Mouse (Mus musculus): ENCODE measurements at regions not wholly inside any gene's neighbourhood (a gene's known extent, or its start where the extent isn't known, plus 50 kb on each side); places are given as distances from the start of the nearest gene placed in this dataset.

- 75% methylated on average over 3 of the region's 3 CpGs for WGBS
- ATAC-seq (ENCODE audit: low FRiP score), result no peak
Observed at GRCm38 (mm10) chr5:39069683-39070082, 193.1 kb upstream of the Clnk start.

GRCm38 (mm10) chr5:39063061-39063460 is 186.4 kb upstream of the Clnk start:
- Histone ChIP-seq H3K4me2 (no peak overlapping the region), H3K27ac (no peak overlapping the region), H3K4me1 (replicated peaks) (no peaks in the 10 kb centered on the region), H3K36me3 (no peaks in the 10 kb centered on the region), H3K9me3 (no peaks in the 10 kb centered on the region), H3K9ac (no peak overlapping the region), H3K27me3 (no peaks in the 10 kb centered on the region), H3K4me3 (no peak overlapping the region)
- no peak for ATAC-seq (ENCODE audit: low FRiP score)
- 94% methylated on average over 3 of the region's 3 CpGs for WGBS

More at GRCm38 (mm10) chr5:39069683-39070082, 193.1 kb upstream of the Clnk start:
- Histone ChIP-seq H3K9ac (no peak overlapping the region), H3K9me3 (no peaks in the 10 kb centered on the region), H3K4me1 (replicated peaks) (no peaks in the 10 kb centered on the region), H3K4me3 (no peak overlapping the region), H3K27ac (no peak overlapping the region), H3K27me3 (no peaks in the 10 kb centered on the region), H3K36me3 (no peaks in the 10 kb centered on the region), H3K4me2 (no peak overlapping the region)

- no peak for ATAC-seq (ENCODE audit: low FRiP score)
Observed at GRCm38 (mm10) chr5:39052490-39053250, 176.1 kb upstream of the Clnk start.

DNA sequence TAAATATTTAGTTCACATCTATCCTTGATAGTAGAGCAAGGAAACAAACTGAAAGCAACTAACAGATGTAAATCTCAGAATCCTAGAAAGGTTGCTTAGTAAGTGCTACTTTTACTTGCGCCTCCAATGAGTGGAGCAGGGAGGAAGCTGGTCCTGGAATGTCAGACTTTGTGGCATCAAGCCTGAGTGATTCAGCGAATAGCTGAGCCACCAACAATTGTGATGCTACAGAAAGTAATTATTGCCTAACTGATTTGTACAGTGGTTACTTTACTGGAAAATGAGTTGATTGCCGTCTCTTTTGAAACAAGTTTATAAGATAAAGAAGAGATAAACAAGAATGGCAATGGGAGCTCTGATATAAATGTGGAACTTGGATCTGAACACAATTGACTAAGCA is 173.9 kb upstream of the Clnk start:
- H3K9ac ChIP-seq, result no peak overlapping the region
- H3K27ac ChIP-seq, result no peak overlapping the region
- no peak overlapping the region for H3K4me2 ChIP-seq
- no peaks in the 10 kb centered on the region for H3K4me1 ChIP-seq (replicated peaks)
- H3K36me3 ChIP-seq, result no peaks in the 10 kb centered on the region
- H3K27me3 ChIP-seq, result no peaks in the 10 kb centered on the region
- no peaks in the 10 kb centered on the region for H3K9me3 ChIP-seq
- 96% methylated on average over 3 of the region's 3 CpGs for WGBS
- no peak for ATAC-seq (ENCODE audit: low FRiP score)
- no peak overlapping the region for H3K4me3 ChIP-seq

More at GRCm38 (mm10) chr5:39052490-39053250, 176.1 kb upstream of the Clnk start:
- Histone ChIP-seq H3K36me3 (no peaks in the 10 kb centered on the region), H3K9ac (no peak overlapping the region), H3K4me2 (no peak overlapping the region), H3K27me3 (no peaks in the 10 kb centered on the region), H3K4me1 (replicated peaks) (no peaks in the 10 kb centered on the region), H3K9me3 (no peaks in the 10 kb centered on the region), H3K4me3 (no peak overlapping the region), H3K27ac (no peak overlapping the region)
- 86% methylated on average over 8 of the region's 8 CpGs for WGBS

GRCm38 (mm10) chr5:39049141-39049540 is 172.5 kb upstream of the Clnk start:
- Histone ChIP-seq H3K27ac (no peak overlapping the region), H3K27me3 (no peaks in the 10 kb centered on the region), H3K36me3 (no peaks in the 10 kb centered on the region), H3K4me1 (replicated peaks) (no peaks in the 10 kb centered on the region), H3K9ac (no peak overlapping the region), H3K4me2 (no peak overlapping the region), H3K9me3 (no peaks in the 10 kb centered on the region), H3K4me3 (no peak overlapping the region)
- 68% methylated on average over 2 of the region's 2 CpGs for WGBS
- no peak for ATAC-seq (ENCODE audit: low FRiP score)

- no peak overlapping the region for H3K4me3 ChIP-seq
- no peak overlapping the region for H3K4me2 ChIP-seq
- H3K9ac ChIP-seq, result no peak overlapping the region
- H3K27ac ChIP-seq, result no peak overlapping the region
- no peaks in the 10 kb centered on the region for H3K9me3 ChIP-seq
- 93% methylated on average over 2 of the region's 2 CpGs for WGBS
- H3K4me1 ChIP-seq (replicated peaks), result no peaks in the 10 kb centered on the region
- no peaks in the 10 kb centered on the region for H3K27me3 ChIP-seq
- no peak for ATAC-seq (ENCODE audit: low FRiP score)
- no peaks in the 10 kb centered on the region for H3K36me3 ChIP-seq
Observed at GRCm38 (mm10) chr5:39040467-39040866, 163.9 kb upstream of the Clnk start.

DNA sequence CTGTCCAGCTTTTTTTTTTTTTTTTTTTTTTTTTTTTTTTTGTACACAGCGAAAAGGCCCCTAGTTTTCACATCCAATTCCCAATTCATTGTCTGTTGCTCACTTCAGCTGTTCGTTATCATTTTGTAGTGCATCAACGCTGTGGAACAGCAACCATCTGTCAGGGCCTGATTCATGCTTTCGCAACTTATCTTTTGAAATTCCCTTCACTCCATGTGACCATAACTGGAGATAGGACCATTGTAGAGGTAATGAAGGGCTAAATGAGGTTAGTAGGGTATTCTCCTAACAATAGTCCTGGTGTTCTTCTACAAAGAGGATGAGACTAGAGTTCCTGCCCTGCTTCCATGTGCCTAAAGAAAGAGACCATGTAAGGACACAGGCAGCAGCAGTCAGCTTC is 146.6 kb upstream of the Clnk start:
- H3K4me2 ChIP-seq, result no peak overlapping the region
- WGBS, result 89% methylated on average over 4 of the region's 4 CpGs
- no peak for ATAC-seq (ENCODE audit: low FRiP score)

GRCm38 (mm10) chr5:39000643-39001042 is 124.0 kb upstream of the Clnk start:
- H3K4me2 ChIP-seq, result no peak overlapping the region
- H3K27me3 ChIP-seq, result no peaks in the 10 kb centered on the region
- WGBS, result 86% methylated on average over 4 of the region's 4 CpGs
- H3K4me1 ChIP-seq (replicated peaks), result no peaks in the 10 kb centered on the region
- no peak overlapping the region for H3K9ac ChIP-seq
- H3K4me3 ChIP-seq, result no peak overlapping the region
- H3K9me3 ChIP-seq, result no peaks in the 10 kb centered on the region
- H3K27ac ChIP-seq, result no peak overlapping the region
- no peak for ATAC-seq (ENCODE audit: low FRiP score)
- no peaks in the 10 kb centered on the region for H3K36me3 ChIP-seq

More for the DNA sequence above, 146.6 kb upstream of the Clnk start:
- Histone ChIP-seq H3K4me3 (no peak overlapping the region), H3K9ac (no peak overlapping the region), H3K27me3 (no peaks in the 10 kb centered on the region), H3K27ac (no peak overlapping the region), H3K36me3 (no peaks in the 10 kb centered on the region), H3K4me1 (replicated peaks) (no peaks in the 10 kb centered on the region), H3K9me3 (no peaks in the 10 kb centered on the region)

DNA sequence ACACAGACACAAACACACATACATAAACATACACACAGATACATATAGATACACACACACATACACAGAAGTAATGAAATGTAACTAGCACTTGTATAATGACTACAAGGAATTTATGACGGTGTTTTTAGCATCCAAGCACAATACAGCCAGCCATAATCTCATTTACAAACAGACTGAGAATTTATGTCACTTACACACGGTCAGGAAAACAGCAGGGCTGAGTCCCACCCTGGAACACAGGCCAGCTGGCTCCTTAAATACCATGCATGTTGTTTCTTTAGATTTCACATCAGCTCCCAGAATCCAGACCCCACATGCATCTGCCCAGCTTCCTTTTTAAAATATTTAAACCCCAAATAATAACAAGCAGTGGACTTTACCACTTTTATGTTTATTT is 123.1 kb upstream of the Clnk start:
- WGBS, result 57% methylated on average over 2 of the region's 2 CpGs
- no peak for ATAC-seq (ENCODE audit: low FRiP score)

DNA sequence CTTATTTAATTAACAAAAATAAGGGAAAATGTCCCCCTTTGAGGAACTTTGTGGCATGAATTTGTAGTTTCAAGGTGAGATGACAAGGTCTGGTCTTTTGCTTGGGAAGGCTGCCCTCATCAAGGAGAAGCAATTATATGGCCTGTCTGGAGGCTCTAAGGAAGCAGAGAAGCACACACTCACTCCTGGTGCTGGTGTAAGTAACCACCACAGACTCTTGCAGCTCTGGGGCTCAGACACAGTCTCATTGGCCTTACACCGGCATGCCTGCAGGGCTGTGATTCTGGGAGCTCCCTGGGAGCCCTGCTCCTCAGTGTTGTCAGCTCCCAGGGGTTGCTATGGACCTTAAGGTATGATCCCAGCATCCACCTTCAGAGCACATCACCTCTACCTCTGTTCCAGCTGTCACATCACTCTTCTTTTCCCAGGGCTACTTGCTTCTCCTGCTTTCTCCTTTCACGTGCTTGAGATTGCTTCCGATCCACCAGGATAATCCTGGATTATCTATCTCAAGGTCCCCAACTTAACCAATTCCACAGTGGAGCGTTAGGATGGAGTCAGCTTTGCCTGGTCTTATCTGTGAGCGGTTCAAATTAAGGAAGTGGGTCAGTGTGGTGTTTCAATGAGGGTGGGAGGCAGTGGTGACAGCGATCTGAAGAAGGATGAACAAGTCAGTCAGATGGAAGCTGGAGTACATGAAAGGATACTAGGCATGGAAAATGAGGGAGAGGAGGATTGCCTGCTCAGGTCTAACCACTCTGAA is 96.0 kb upstream of the Clnk start:
- H3K36me3 ChIP-seq, result no peaks in the 10 kb centered on the region
- H3K4me1 ChIP-seq (replicated peaks), result no peaks in the 10 kb centered on the region
- H3K4me2 ChIP-seq, result no peak overlapping the region
- WGBS, result 87% methylated on average over 6 of the region's 6 CpGs
- H3K27ac ChIP-seq, result no peak overlapping the region
- H3K27me3 ChIP-seq, result no peaks in the 10 kb centered on the region
- H3K9ac ChIP-seq, result no peak overlapping the region
- H3K4me3 ChIP-seq, result no peak overlapping the region
- ATAC-seq (ENCODE audit: low FRiP score), result no peak
- H3K9me3 ChIP-seq, result no peaks in the 10 kb centered on the region

More for the DNA sequence above, 123.1 kb upstream of the Clnk start:
- no peaks in the 10 kb centered on the region for H3K27me3 ChIP-seq
- H3K9me3 ChIP-seq, result no peaks in the 10 kb centered on the region
- no peak overlapping the region for H3K27ac ChIP-seq
- no peaks in the 10 kb centered on the region for H3K4me1 ChIP-seq (replicated peaks)
- H3K9ac ChIP-seq, result no peak overlapping the region
- H3K4me3 ChIP-seq, result no peak overlapping the region
- no peak overlapping the region for H3K4me2 ChIP-seq
- no peaks in the 10 kb centered on the region for H3K36me3 ChIP-seq

GRCm38 (mm10) chr5:38970497-38970896 is 93.9 kb upstream of the Clnk start:
- H3K9ac ChIP-seq, result no peak overlapping the region
- WGBS, result 86% methylated on average over 4 of the region's 4 CpGs
- H3K4me2 ChIP-seq, result no peak overlapping the region
- no peak overlapping the region for H3K27ac ChIP-seq
- no peaks in the 10 kb centered on the region for H3K9me3 ChIP-seq
- H3K36me3 ChIP-seq, result no peaks in the 10 kb centered on the region
- H3K4me1 ChIP-seq (replicated peaks), result no peaks in the 10 kb centered on the region
- no peaks in the 10 kb centered on the region for H3K27me3 ChIP-seq
- no peak for ATAC-seq (ENCODE audit: low FRiP score)
- no peak overlapping the region for H3K4me3 ChIP-seq

GRCm38 (mm10) chr5:38967010-38967409 is 90.4 kb upstream of the Clnk start:
- no peak overlapping the region for H3K9ac ChIP-seq
- ATAC-seq (ENCODE audit: low FRiP score), result no peak
- H3K27ac ChIP-seq, result no peak overlapping the region
- no peaks in the 10 kb centered on the region for H3K4me1 ChIP-seq (replicated peaks)
- WGBS, result 48% methylated on average over 1 of the region's 1 CpGs
- H3K4me3 ChIP-seq, result no peak overlapping the region
- no peaks in the 10 kb centered on the region for H3K9me3 ChIP-seq
- no peaks in the 10 kb centered on the region for H3K27me3 ChIP-seq
- H3K36me3 ChIP-seq, result no peaks in the 10 kb centered on the region
- no peak overlapping the region for H3K4me2 ChIP-seq

- no peak overlapping the region for H3K4me3 ChIP-seq
- H3K27me3 ChIP-seq, result no peaks in the 10 kb centered on the region
- no peak overlapping the region for H3K9ac ChIP-seq
- no peaks in the 10 kb centered on the region for H3K36me3 ChIP-seq
- no peak overlapping the region for H3K27ac ChIP-seq
- no peak for ATAC-seq (ENCODE audit: low FRiP score)
- H3K4me2 ChIP-seq, result no peak overlapping the region
- H3K4me1 ChIP-seq (replicated peaks), result no peaks in the 10 kb centered on the region
- no peaks in the 10 kb centered on the region for H3K9me3 ChIP-seq
Observed at GRCm38 (mm10) chr5:38964445-38964844, 87.8 kb upstream of the Clnk start.
